Mouse (Mus musculus): ENCODE measurements at regions not wholly inside any gene's neighbourhood (a gene's known extent, or its start where the extent isn't known, plus 50 kb on each side); places are given as distances from the start of the nearest gene placed in this dataset.

DNA sequence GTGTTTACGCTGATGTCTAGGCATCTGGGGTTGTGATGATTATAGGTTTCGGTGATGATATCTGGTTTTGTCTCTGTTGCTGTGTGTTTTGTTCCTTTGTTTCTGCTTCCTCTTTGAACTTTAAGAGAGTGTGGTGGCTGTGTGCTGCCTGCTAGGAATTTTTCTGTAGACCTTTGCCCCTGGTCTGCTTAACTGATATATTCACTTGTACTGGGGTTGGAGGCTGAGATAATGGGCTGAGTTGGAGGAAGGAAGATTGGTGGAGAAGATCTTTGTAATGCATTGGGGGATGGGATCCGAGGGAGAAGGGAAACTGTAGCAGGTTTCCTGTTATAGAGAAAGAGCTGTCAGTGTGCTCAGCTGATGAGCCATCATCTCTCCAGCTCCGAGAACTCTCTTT lies 55.8 kb downstream of the Mid1ip1 start:
- no peak for ATAC-seq (ENCODE audit: low TSS enrichment)

DNA sequence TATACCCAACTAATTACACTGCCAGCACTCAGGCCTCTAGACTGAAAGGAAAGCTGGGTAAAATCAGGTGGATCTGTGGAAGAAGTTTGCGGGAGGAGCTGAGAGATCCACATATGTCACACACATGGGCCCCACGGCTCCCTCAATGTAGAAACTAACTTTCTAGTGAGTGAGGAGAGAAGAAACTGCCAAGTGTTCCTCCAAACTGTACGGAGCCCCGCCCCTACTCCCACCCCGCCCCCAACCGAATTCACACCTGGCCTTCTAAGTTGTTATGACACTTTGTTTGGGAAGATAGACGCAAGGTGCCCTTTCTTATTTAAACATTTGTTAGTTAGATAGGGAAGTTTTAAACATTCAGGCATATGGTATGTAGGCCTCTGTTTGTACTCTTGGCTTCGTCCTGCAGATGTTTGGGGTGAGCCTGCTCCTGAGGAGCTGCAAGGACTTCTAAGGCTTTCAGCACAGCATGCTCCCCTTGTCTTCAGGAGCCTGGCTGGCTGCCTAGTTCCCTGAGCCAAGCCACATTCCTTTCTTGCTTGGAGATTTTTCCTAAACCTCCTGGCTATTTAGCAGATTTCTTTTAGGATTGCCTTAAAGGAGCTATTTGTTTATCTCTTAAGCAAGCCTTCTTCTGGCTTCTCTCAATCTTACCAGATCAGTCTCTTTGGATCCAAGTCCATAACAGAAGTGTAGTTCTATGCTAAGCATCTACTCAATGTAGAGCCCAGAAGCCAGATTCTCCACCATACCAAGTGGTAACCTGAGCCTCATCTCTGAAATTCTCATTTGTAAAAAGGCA lies 61.1 kb downstream of the Mid1ip1 start:
- ATAC-seq (ENCODE audit: low TSS enrichment): peak; percentile 93

GRCm38 (mm10) chrX:10776516-10776818 lies 61.7 kb downstream of the Mid1ip1 start:
- no peak for ATAC-seq (ENCODE audit: low TSS enrichment)

GRCm38 (mm10) chrX:10778014-10778413 lies 63.2 kb downstream of the Mid1ip1 start:
- no peak for ATAC-seq (ENCODE audit: low TSS enrichment)

DNA sequence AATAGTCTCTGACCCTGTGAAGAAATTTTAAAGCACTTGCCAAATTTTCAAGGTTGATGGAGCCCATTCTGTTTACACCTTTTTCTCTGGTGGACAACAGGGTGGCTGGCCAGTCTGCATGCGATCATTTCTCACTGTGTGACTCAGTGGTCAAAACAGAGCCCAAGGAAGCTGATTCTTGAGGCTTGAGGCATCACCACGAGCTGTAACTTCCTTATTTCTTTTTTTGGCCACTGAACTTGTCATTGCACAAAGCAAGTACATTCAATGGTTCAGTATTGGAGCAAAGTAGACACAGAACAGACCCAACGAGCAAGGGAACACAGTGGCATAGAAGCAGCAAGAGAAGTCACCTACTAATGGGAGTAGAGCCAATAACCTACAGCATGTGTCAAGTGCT lies 71.5 kb downstream of the Mid1ip1 start:
- ATAC-seq (ENCODE audit: low TSS enrichment): no peak

DNA sequence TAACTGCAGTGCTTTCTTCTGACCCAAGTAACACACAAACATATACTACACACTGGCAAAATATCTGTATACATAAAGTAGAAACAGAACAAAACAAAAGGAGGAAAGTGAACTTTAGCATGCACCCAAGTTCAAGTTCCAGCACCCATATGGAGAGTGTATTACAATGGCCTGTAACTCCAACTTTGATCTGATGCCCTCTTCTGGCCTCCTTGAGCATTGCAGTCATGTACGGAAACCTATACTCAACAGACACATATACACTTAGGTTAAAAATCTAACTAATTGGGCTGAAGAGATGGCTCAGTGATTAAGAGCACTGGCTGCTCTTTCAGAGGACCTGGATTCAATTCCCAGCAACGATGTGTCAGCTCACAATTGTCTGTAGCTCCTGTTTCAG lies 72.2 kb downstream of the Mid1ip1 start:
- ATAC-seq (ENCODE audit: low TSS enrichment): no peak

GRCm38 (mm10) chrX:10820313-10820920 lies 105.6 kb downstream of the Mid1ip1 start:
- ATAC-seq (ENCODE audit: low TSS enrichment): peak; percentile 81

GRCm38 (mm10) chrX:10833681-10834080 lies 118.9 kb downstream of the Mid1ip1 start:
- no peak for ATAC-seq (ENCODE audit: low TSS enrichment)

DNA sequence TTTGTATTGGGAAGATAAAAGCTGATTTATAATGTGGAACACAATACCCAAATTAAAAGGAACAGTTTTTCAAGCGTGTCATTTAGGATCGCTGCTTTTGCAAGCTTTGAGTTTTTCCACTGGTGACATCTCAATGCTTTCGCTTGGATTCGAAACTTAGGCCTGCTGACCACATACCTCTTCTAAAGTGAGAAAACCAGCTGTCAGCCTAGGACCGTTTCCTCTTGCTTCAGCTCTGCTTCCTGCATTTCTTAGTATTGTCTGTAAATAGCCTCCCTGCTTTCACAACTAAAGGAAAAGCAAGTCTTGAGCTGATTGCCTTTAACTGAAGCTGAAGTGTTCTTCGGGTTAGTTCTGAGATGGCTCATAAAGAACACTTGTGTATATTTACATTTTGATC lies 142.3 kb downstream of the Mid1ip1 start:
- no peak for ATAC-seq (ENCODE audit: low TSS enrichment)

GRCm38 (mm10) chrX:10857668-10858067 lies 142.9 kb downstream of the Mid1ip1 start:
- ATAC-seq (ENCODE audit: low TSS enrichment): no peak

DNA sequence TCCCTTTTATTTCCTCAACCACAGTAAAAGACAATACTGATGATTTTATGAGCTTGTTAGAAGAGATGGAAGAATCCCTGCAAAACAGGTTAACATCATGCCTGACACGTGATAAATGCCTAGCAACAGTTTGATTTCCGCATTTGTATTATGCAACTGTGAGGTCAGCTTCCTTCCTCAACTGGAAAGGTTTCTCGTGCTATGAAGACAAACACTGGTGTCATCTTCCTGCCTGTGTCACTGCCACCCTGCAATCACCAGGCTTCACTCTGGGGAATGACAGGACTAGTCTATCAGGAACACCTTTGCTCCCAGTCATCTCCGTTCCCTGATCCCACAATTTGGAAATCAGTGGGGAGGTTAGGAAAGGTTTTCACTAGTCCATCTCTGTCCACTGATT lies 156.8 kb downstream of the Mid1ip1 start:
- ATAC-seq (ENCODE audit: low TSS enrichment): no peak

- ATAC-seq (ENCODE audit: low TSS enrichment): no peak
Measured at GRCm38 (mm10) chrX:10877856-10878255, 163.0 kb downstream of the Mid1ip1 start.

GRCm38 (mm10) chrX:10878922-10879321 lies 164.1 kb downstream of the Mid1ip1 start:
- no peak for ATAC-seq (ENCODE audit: low TSS enrichment)

DNA sequence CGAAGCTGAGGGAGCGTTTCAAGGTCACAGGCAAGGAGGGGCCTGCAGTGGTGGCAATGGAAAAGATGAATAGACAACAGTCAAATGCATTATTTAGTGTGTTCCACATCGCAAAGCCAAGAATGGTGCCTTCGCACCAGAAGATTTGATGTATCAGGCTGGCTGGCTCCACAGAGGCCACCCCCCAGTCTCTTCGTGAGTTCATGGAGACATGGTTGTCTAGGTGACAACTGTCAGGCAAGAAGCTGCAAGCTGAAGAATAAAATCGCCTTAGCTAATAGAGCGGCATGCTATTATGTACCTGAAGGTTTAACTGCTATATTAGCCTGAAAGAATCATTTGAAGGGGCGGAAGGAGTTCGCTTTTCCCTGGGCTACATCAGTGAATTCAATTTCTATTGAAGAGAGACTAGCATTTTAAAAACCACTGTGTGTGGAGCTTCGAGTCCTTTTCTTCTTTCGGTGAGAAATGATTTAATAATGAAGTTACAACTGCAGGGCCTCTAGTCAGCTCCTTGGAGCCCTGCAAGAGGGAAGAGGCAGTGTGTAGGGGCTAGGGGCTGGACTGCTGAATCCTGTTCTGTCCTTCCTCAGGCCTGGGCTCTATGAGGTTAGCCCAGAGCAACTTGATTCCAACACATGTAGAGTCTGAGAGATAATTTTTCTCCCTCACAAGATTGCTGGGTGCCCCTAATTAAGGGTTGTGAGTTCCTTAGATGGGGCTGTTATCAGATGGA lies 169.1 kb downstream of the Mid1ip1 start:
- no peak for ATAC-seq (ENCODE audit: low TSS enrichment)

GRCm38 (mm10) chrX:10892815-10893214 lies 178.0 kb downstream of the Mid1ip1 start:
- no peak for ATAC-seq (ENCODE audit: low TSS enrichment)

DNA sequence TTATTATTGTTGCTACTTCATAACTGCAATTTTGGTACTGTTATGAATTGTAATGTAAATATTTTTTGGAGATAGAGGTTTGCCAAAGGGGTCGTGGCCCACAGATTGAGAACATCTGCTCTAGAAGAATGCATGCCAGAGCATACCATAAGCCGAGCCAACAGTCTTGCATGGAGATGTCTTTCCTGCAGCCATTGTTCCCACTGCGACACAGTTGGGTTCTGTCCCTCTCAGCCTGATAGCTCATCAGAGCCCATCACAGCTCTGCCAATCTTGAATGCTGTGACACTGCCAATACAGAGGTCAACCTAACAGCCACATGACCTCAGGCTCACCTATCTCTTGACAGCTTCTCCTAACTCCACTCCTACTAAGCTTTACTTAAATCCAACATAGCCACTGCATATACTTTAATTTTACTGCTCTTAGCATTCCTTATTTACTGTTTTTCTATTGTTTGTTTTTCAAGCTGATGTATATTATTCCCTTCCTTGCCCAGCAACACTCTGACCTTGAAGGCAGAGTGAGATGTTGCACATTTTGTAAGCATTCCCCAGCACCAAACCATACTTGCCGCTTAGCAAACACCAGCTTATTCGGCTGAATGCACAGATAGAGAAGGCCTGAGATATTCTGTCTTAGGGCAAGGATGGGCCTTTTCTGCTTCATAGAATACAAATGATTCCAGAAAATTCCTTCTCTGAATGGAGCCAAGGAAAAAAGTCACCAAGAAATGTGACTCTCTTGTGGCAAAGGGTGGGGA lies 181.6 kb downstream of the Mid1ip1 start:
- no peak for ATAC-seq (ENCODE audit: low TSS enrichment)

GRCm38 (mm10) chrX:10902686-10903085 lies 187.9 kb downstream of the Mid1ip1 start:
- ATAC-seq (ENCODE audit: low TSS enrichment): no peak

- no peak for ATAC-seq (ENCODE audit: low TSS enrichment)
Measured at GRCm38 (mm10) chrX:10904072-10904471, 189.3 kb downstream of the Mid1ip1 start.

- ATAC-seq (ENCODE audit: low TSS enrichment): no peak
Measured at GRCm38 (mm10) chrX:10904889-10905288, 190.1 kb downstream of the Mid1ip1 start.

- ATAC-seq (ENCODE audit: low TSS enrichment): peak; percentile 59
Measured at GRCm38 (mm10) chrX:10911127-10912061, 196.6 kb downstream of the Mid1ip1 start.

Data from frontal cortex, adult (tissue).